Mouse (Mus musculus) hindbrain, embryonic 16.5 days (tissue): ENCODE measurements around the gene Enpp4. TPM values are rescaled to one million over a fixed set of nuclear protein-coding genes. Genes with fewer than 3 reads are reported as not detected.

Experiments
- ATAC-seq: fragments of 200-750 bp; cut with Nextera tagmentation; 2 replicates; pipeline ENCODE4 v1.8.0; 2017; ENCODE audit warnings: moderate TSS enrichment, moderate library complexity
- H3K27ac ChIP-seq: fragments of 300-500 bp; sonication (generic); 2 replicates; pipeline ENCODE4 v1.5.1; 2014; ENCODE audit warnings: low read depth, mild to moderate bottlenecking, control low read depth, low read length, moderate library complexity
- H3K27me3 ChIP-seq: fragments of 300-500 bp; sonication (generic); replicated peaks from 2 replicates; pipeline ENCODE4 v1.6.1; 2014; ENCODE audit warnings: low read length; ENCODE audit not compliant: control insufficient read depth, insufficient read depth
- H3K36me3 ChIP-seq: fragments of 300-500 bp; sonication (generic); 2 replicates; pipeline ENCODE4 v1.6.1; 2014; ENCODE audit warnings: mild to moderate bottlenecking, low read length, moderate library complexity, mixed read lengths; ENCODE audit not compliant: control insufficient read depth, insufficient read depth
- H3K4me1 ChIP-seq: fragments of 300-500 bp; sonication (generic); 2 replicates; pipeline ENCODE4 v1.6.1; 2014; ENCODE audit warnings: low read depth, low read length; ENCODE audit not compliant: control insufficient read depth, insufficient read depth
- H3K4me2 ChIP-seq: fragments of 300-500 bp; sonication (generic); 2 replicates; pipeline ENCODE4 v1.6.1; 2014; ENCODE audit warnings: mild to moderate bottlenecking, low read length, control low read depth, moderate library complexity
- H3K4me3 ChIP-seq: fragments of 300-500 bp; sonication (generic); 2 replicates; pipeline ENCODE4 v1.5.1; 2014; ENCODE audit warnings: mild to moderate bottlenecking, low read length, control low read depth, moderate library complexity
- H3K9ac ChIP-seq: fragments of 300-500 bp; sonication (generic); 2 replicates; pipeline ENCODE4 v1.6.1; 2014; ENCODE audit warnings: low read depth, mild to moderate bottlenecking, control low read depth, low read length, moderate library complexity
- H3K9me3 ChIP-seq: fragments of 300-500 bp; sonication (generic); 2 replicates; pipeline ENCODE4 v1.6.1; 2014; ENCODE audit warnings: mild to moderate bottlenecking, low read length, moderate library complexity; ENCODE audit not compliant: control insufficient read depth
- WGBS: fragments of 180-500 bp; shearing (Covaris S2); extraction: QIAGEN DNeasy Blood & Tissue Kit; methylation state at CpG from one replicate; pipeline ENCODE4 v1.1.7; 2014; 5-methylcytosine and 5-hydroxymethylcytosine counted together
- polyA plus RNA-seq: library from polyadenylated mRNA; unstranded; fragments of >200 nt; fragmentation: Nextera tagmentation; extraction: Ambion mirVana; gene quantifications from 2 replicates; pipeline ENCODE4 v1.2.1, GENCODE M21; 2015

Gene Enpp4
- polyA plus RNA-seq, 1 experiment from 2014 or later: 6.2 TPM

- ATAC-seq: no peak
- Histone ChIP-seq H3K9ac (no peak overlapping the region), H3K4me1 (peaks cover 17% of the 10 kb centered on the region), H3K36me3 (peaks cover 15% of the 10 kb centered on the region), H3K9me3 (no peaks in the 10 kb centered on the region), H3K4me3 (no peak overlapping the region), H3K4me2 (no peak overlapping the region), H3K27me3 (no peaks in the 10 kb centered on the region), H3K27ac (no peak overlapping the region)
- 80% methylated on average over 12 of the region's 12 CpGs for WGBS
Measured at GRCm38 (mm10) chr17:44077146-44077842, 28.3 kb downstream of the Enpp4 start.

DNA sequence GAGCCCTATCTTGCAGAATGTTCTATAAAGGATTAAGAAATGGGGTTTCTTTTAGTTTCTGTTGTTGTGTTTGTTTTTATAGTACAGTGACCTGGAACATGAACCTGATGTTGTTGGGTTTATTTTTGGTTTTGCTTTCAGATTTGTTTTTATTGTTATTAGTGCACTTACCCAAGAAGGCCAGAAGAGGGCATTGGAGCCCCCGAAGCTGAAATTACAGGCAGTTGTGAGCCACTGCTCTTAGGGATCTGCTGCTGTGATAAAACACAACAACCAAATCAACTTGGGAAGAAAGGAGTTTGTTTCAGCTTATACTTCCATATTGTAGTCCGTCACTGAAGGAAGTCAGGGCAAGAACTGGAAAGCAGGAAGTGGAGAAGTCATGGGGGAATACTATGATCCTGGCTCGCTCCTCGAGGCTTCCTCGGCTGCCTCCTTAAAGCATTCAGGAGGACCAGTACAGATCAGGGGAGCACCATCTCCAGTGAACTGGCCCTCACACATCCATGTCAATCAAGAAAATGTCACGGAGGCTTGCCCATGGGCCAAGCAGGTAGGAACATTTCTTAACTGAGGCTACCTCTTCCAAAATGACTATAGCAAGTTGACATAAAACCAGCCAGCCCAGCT is 29.4 kb downstream of the Enpp4 start:
- Histone ChIP-seq H3K4me3 (no peak overlapping the region), H3K27ac (no peak overlapping the region), H3K36me3 (peaks cover 8% of the 10 kb centered on the region), H3K9me3 (no peaks in the 10 kb centered on the region), H3K27me3 (no peaks in the 10 kb centered on the region), H3K9ac (no peak overlapping the region), H3K4me1 (peaks cover 6% of the 10 kb centered on the region), H3K4me2 (no peak overlapping the region)
- WGBS: 55% methylated on average over 6 of the region's 6 CpGs
- ATAC-seq: no peak

- Histone ChIP-seq H3K27ac (no peak overlapping the region), H3K4me1 (peaks cover 6% of the 10 kb centered on the region), H3K4me2 (no peak overlapping the region), H3K36me3 (peaks cover 3% of the 10 kb centered on the region), H3K9ac (no peak overlapping the region), H3K9me3 (no peaks in the 10 kb centered on the region), H3K4me3 (no peak overlapping the region), H3K27me3 (no peaks in the 10 kb centered on the region)
- WGBS: 66% methylated on average over 3 of the region's 3 CpGs
- ATAC-seq: no peak
Measured at GRCm38 (mm10) chr17:44075601-44076000, 30.0 kb downstream of the Enpp4 start.

DNA sequence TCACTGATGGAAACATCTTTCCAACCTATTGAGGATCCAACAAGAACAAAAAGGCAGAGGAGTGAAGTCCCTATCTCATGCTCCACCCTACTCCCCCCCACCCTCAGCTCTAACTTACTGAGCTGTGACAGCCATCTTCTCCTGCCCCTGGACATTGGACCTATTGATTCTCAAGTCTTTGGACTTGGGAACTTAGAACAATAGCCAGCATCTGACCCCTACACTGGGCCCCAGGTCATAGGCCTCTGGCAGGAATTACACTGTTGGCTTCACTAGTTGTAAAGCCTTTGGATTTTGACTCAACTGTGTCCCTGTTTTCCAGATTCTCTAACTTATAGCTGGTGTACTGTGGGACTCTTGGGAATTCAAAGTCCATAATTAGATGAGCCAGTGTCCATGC is 33.9 kb downstream of the Enpp4 start:
- Histone ChIP-seq H3K9ac (no peak overlapping the region), H3K27ac (no peak overlapping the region), H3K9me3 (no peaks in the 10 kb centered on the region), H3K4me1 (no peaks in the 10 kb centered on the region), H3K27me3 (no peaks in the 10 kb centered on the region), H3K36me3 (no peaks in the 10 kb centered on the region), H3K4me3 (no peak overlapping the region), H3K4me2 (no peak overlapping the region)
- no peak for ATAC-seq

DNA sequence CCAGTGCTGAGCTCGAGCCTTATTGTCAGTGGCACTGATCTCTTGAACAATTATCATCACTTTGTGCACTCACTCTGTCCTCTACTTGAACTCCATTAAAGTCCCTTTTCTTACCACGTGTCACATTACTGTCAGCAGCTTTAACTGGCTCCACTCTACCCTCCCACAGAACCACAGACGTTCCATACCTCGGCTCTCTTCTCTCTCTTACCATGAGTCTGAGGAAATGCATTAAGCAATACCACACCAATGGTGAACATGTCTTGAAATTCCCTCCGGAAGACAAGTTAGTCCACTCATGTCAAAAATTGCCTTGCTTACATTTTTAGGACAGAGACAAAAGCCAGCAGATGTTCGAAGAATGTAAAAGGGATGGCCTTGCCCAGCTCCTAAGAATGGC is 36.7 kb downstream of the Enpp4 start:
- ATAC-seq: no peak
- no peaks in the 10 kb centered on the region for H3K36me3 ChIP-seq
- H3K4me3 ChIP-seq: no peak overlapping the region
- no peaks in the 10 kb centered on the region for H3K9me3 ChIP-seq
- H3K27ac ChIP-seq: no peak overlapping the region
- H3K27me3 ChIP-seq: no peaks in the 10 kb centered on the region
- no peak overlapping the region for H3K9ac ChIP-seq
- no peaks in the 10 kb centered on the region for H3K4me1 ChIP-seq
- H3K4me2 ChIP-seq: no peak overlapping the region
- WGBS: 78% methylated on average over 6 of the region's 6 CpGs

GRCm38 (mm10) chr17:44061289-44061890 is 44.2 kb downstream of the Enpp4 start:
- Histone ChIP-seq H3K36me3 (no peaks in the 10 kb centered on the region), H3K4me2 (no peak overlapping the region), H3K27me3 (no peaks in the 10 kb centered on the region), H3K4me1 (no peaks in the 10 kb centered on the region), H3K9me3 (no peaks in the 10 kb centered on the region), H3K4me3 (no peak overlapping the region), H3K27ac (no peak overlapping the region), H3K9ac (no peak overlapping the region)
- WGBS: 84% methylated on average over 5 of the region's 5 CpGs
- no peak for ATAC-seq

GRCm38 (mm10) chr17:44060781-44061180 is 44.8 kb downstream of the Enpp4 start:
- Histone ChIP-seq H3K4me2 (no peak overlapping the region), H3K27ac (no peak overlapping the region), H3K27me3 (no peaks in the 10 kb centered on the region), H3K36me3 (no peaks in the 10 kb centered on the region), H3K4me1 (no peaks in the 10 kb centered on the region), H3K4me3 (no peak overlapping the region), H3K9me3 (no peaks in the 10 kb centered on the region), H3K9ac (no peak overlapping the region)
- no peak for ATAC-seq
- WGBS: 100% methylated on average over 1 of the region's 1 CpGs

DNA sequence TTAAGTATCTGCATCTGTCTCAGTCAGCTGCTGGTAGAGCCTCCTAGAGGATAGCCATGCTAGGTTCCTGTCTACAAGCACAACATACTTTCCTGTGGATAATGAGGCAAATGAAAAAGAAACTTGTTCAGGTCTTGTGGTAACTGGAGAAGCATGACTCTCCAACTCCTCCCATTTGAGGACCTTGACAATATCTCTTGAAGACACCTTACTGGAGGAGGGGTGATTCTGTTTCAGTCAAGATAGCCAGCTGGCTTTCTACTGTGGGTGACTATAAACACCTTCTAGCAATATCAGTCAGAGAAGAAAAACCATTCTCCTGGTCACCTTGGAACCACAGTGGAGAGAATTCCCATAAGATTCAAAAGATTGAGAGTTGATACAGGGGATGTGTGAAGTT is 47.5 kb downstream of the Enpp4 start:
- no peaks in the 10 kb centered on the region for H3K4me1 ChIP-seq
- no peak overlapping the region for H3K9ac ChIP-seq
- H3K4me2 ChIP-seq: no peak overlapping the region
- H3K9me3 ChIP-seq: no peaks in the 10 kb centered on the region
- ATAC-seq: no peak
- no peak overlapping the region for H3K4me3 ChIP-seq
- H3K27me3 ChIP-seq: no peaks in the 10 kb centered on the region
- no peak overlapping the region for H3K27ac ChIP-seq
- no peaks in the 10 kb centered on the region for H3K36me3 ChIP-seq

DNA sequence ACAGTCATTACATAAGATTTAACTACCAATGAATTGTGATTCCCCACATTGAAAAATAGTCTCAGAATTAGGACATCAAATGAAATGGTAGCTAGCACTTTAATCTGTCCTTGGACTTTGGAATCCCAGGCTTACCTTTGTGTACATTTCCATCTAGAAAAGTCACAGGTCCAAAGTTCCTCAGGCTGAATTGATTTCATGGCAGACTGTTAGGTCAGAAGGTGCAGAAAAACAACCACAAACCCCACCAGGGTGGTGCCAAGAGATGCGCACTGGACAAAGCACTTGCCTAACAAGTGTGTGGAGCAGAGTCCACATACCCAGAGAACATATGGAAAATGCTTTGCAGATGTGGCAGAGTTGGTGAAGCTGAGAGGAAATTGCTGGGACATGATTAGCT is 48.5 kb downstream of the Enpp4 start:
- H3K27ac ChIP-seq: no peak overlapping the region
- no peak overlapping the region for H3K4me2 ChIP-seq
- H3K36me3 ChIP-seq: no peaks in the 10 kb centered on the region
- H3K4me3 ChIP-seq: no peak overlapping the region
- no peaks in the 10 kb centered on the region for H3K4me1 ChIP-seq
- no peak overlapping the region for H3K9ac ChIP-seq
- 100% methylated on average over 1 of the region's 1 CpGs for WGBS
- no peaks in the 10 kb centered on the region for H3K27me3 ChIP-seq
- ATAC-seq: no peak
- H3K9me3 ChIP-seq: no peaks in the 10 kb centered on the region
